Mouse (Mus musculus) stomach, embryonic 15.5 days (tissue): Measurements from ENCODE around the gene Nubp1. TPM values are rescaled to one million over a fixed set of nuclear protein-coding genes. Genes with fewer than 3 reads are reported as not detected.

Experiments
- ATAC-seq: fragments of 200-750 bp; cut with Nextera tagmentation; 2 replicates; pipeline ENCODE4 v1.8.0; 2017; ENCODE audit warnings: low read depth, moderate number of reproducible peaks, moderate TSS enrichment; ENCODE audit not compliant: insufficient read depth, low FRiP score
- H3K27ac ChIP-seq: fragments of 300-500 bp; sonication (generic); 2 replicates; pipeline ENCODE4 v1.5.1; 2015; ENCODE audit warnings: mild to moderate bottlenecking, inconsistent platforms
- H3K27me3 ChIP-seq: fragments of 300-500 bp; sonication (generic); replicated peaks from 2 replicates; pipeline ENCODE4 v1.6.1; 2015; ENCODE audit warnings: inconsistent platforms
- H3K36me3 ChIP-seq: fragments of 300-500 bp; sonication (generic); 2 replicates; pipeline ENCODE4 v1.6.1; 2015; ENCODE audit warnings: inconsistent platforms
- H3K4me1 ChIP-seq: fragments of 300-500 bp; sonication (generic); 2 replicates; pipeline ENCODE4 v1.6.1; 2015; ENCODE audit warnings: inconsistent platforms
- H3K4me2 ChIP-seq: fragments of 300-500 bp; sonication (generic); 2 replicates; pipeline ENCODE4 v1.6.1; 2015; ENCODE audit warnings: mild to moderate bottlenecking, inconsistent platforms
- H3K4me3 ChIP-seq: fragments of 300-500 bp; sonication (generic); replicated peaks from 2 replicates; pipeline ENCODE4 v1.5.1; 2015; ENCODE audit warnings: inconsistent platforms
- H3K9ac ChIP-seq: fragments of 300-500 bp; sonication (generic); 2 replicates; pipeline ENCODE4 v1.6.1; 2015; ENCODE audit warnings: inconsistent platforms
- H3K9me3 ChIP-seq: fragments of 300-500 bp; sonication (generic); 2 replicates; pipeline ENCODE4 v1.6.1; 2016; ENCODE audit warnings: inconsistent platforms
- WGBS: fragments of 180-500 bp; shearing (Covaris S2); methylation state at CpG from one replicate; pipeline ENCODE4 v1.1.7; 2015; 5-methylcytosine and 5-hydroxymethylcytosine counted together
- polyA plus RNA-seq: library from polyadenylated mRNA; unstranded; fragments of >200 nt; fragmentation: Nextera tagmentation; extraction: Ambion mirVana; gene quantifications from 2 replicates; pipeline ENCODE4 v1.2.1, GENCODE M21; 2015

The Nubp1 gene
- polyA plus RNA-seq, 1 experiment from 2014 or later, result 54.9 TPM

- Histone ChIP-seq H3K4me3 (no peak overlapping the region), H3K9me3 (no peaks in the 10 kb centered on the region), H3K27me3 (no peaks in the 10 kb centered on the region), H3K4me2 (no peak overlapping the region), H3K4me1 (no peaks in the 10 kb centered on the region), H3K9ac (no peak overlapping the region), H3K36me3 (no peaks in the 10 kb centered on the region), H3K27ac (no peak overlapping the region)
- WGBS, result 67% methylated on average over 1 of the region's 1 CpGs
- ATAC-seq, result no peak
Observed at GRCm38 (mm10) chr16:10431911-10432310, 20.2 kb downstream of the Nubp1 start.

GRCm38 (mm10) chr16:10432387-10432786, 20.6 kb downstream of the Nubp1 start:
- Histone ChIP-seq H3K27ac (no peak overlapping the region), H3K36me3 (no peaks in the 10 kb centered on the region), H3K4me1 (no peaks in the 10 kb centered on the region), H3K9me3 (no peaks in the 10 kb centered on the region), H3K4me3 (no peak overlapping the region), H3K9ac (no peak overlapping the region), H3K4me2 (no peak overlapping the region), H3K27me3 (no peaks in the 10 kb centered on the region)
- no peak for ATAC-seq
- WGBS, result 73% methylated on average over 4 of the region's 4 CpGs

- no peak for ATAC-seq
- Histone ChIP-seq H3K4me3 (no peak overlapping the region), H3K9ac (no peak overlapping the region), H3K4me1 (no peaks in the 10 kb centered on the region), H3K36me3 (no peaks in the 10 kb centered on the region), H3K4me2 (no peak overlapping the region), H3K27me3 (no peaks in the 10 kb centered on the region), H3K27ac (no peak overlapping the region), H3K9me3 (no peaks in the 10 kb centered on the region)
- 79% methylated on average over 5 of the region's 5 CpGs for WGBS
Observed at GRCm38 (mm10) chr16:10433344-10433743, 21.6 kb downstream of the Nubp1 start.

- H3K4me1 ChIP-seq, result no peaks in the 10 kb centered on the region
- H3K27ac ChIP-seq, result no peak overlapping the region
- H3K4me2 ChIP-seq, result no peak overlapping the region
- no peak overlapping the region for H3K9ac ChIP-seq
- no peaks in the 10 kb centered on the region for H3K9me3 ChIP-seq
- 79% methylated on average over 6 of the region's 6 CpGs for WGBS
- no peaks in the 10 kb centered on the region for H3K36me3 ChIP-seq
- H3K4me3 ChIP-seq, result no peak overlapping the region
- no peaks in the 10 kb centered on the region for H3K27me3 ChIP-seq
- no peak for ATAC-seq
Observed at GRCm38 (mm10) chr16:10436166-10436565, 24.4 kb downstream of the Nubp1 start.

- Histone ChIP-seq H3K4me1 (no peaks in the 10 kb centered on the region), H3K27me3 (no peaks in the 10 kb centered on the region), H3K4me3 (no peak overlapping the region), H3K9me3 (no peaks in the 10 kb centered on the region), H3K27ac (no peak overlapping the region), H3K36me3 (no peaks in the 10 kb centered on the region), H3K4me2 (no peak overlapping the region), H3K9ac (no peak overlapping the region)
- no peak for ATAC-seq
- WGBS, result 89% methylated on average over 5 of the region's 5 CpGs
Observed at GRCm38 (mm10) chr16:10438055-10438454, 26.3 kb downstream of the Nubp1 start.

GRCm38 (mm10) chr16:10441328-10441727, 29.6 kb downstream of the Nubp1 start:
- ATAC-seq, result no peak
- Histone ChIP-seq H3K4me3 (no peak overlapping the region), H3K27ac (no peak overlapping the region), H3K36me3 (no peaks in the 10 kb centered on the region), H3K4me1 (no peaks in the 10 kb centered on the region), H3K9ac (no peak overlapping the region), H3K9me3 (no peaks in the 10 kb centered on the region), H3K4me2 (no peak overlapping the region), H3K27me3 (no peaks in the 10 kb centered on the region)
- WGBS, result 82% methylated on average over 6 of the region's 6 CpGs

- no peaks in the 10 kb centered on the region for H3K9me3 ChIP-seq
- peaks cover under 1% of the 10 kb centered on the region; the same call in 1 of the 2 replicates for H3K4me1 ChIP-seq
- no peaks in the 10 kb centered on the region for H3K27me3 ChIP-seq
- WGBS, result 82% methylated on average over 4 of the region's 4 CpGs
- H3K36me3 ChIP-seq, result no peaks in the 10 kb centered on the region
- H3K4me3 ChIP-seq, result no peak overlapping the region
- ATAC-seq, result no peak
- H3K4me2 ChIP-seq, result no peak overlapping the region
- H3K9ac ChIP-seq, result no peak overlapping the region
- no peak overlapping the region for H3K27ac ChIP-seq
Observed at GRCm38 (mm10) chr16:10441761-10442160, 30.0 kb downstream of the Nubp1 start.

GRCm38 (mm10) chr16:10443723-10444122, 32.0 kb downstream of the Nubp1 start:
- no peak for ATAC-seq
- no peak overlapping the region for H3K9ac ChIP-seq
- no peaks in the 10 kb centered on the region for H3K36me3 ChIP-seq
- no peaks in the 10 kb centered on the region for H3K9me3 ChIP-seq
- H3K4me2 ChIP-seq, result no peak overlapping the region
- no peaks in the 10 kb centered on the region for H3K27me3 ChIP-seq
- H3K27ac ChIP-seq, result no peak overlapping the region
- no peak overlapping the region for H3K4me3 ChIP-seq
- H3K4me1 ChIP-seq, result peaks cover 6% of the 10 kb centered on the region

- H3K27me3 ChIP-seq, result no peaks in the 10 kb centered on the region
- WGBS, result 19% methylated on average over 13 of the region's 13 CpGs
- no peaks in the 10 kb centered on the region for H3K36me3 ChIP-seq
- 0 out of 2 replicates have a peak overlapping the region, but pooled peaks have one; percentile 7 for H3K9ac ChIP-seq
- no peaks in the 10 kb centered on the region for H3K9me3 ChIP-seq
- H3K4me1 ChIP-seq, result peaks cover 6% of the 10 kb centered on the region
- 0 out of 2 replicates have a peak, but pooled peaks have one; percentile 38 for ATAC-seq
- peak overlapping the region; percentile 63 for H3K4me2 ChIP-seq
- peak overlapping the region; percentile 41 for H3K4me3 ChIP-seq
- H3K27ac ChIP-seq, result no peak overlapping the region
Observed at GRCm38 (mm10) chr16:10446573-10447263, 35.0 kb downstream of the Nubp1 start.

- peak within 1 kb of the TSS; percentile 63 for H3K4me2 ChIP-seq
- no peaks in the 10 kb centered on the region for H3K36me3 ChIP-seq
- H3K4me1 ChIP-seq, result peaks cover 6% of the 10 kb centered on the region
- H3K4me3 ChIP-seq, result peak within 1 kb of the TSS; percentile 41
- no peaks in the 10 kb centered on the region for H3K27me3 ChIP-seq
- 9% methylated on average over 12 of the region's 12 CpGs for WGBS
- no peaks in the 10 kb centered on the region for H3K9me3 ChIP-seq
- ATAC-seq, result peak; percentile 90
- H3K27ac ChIP-seq, result no peak within 1 kb of the TSS
- H3K9ac ChIP-seq, result 0 out of 2 replicates have a peak within 1 kb of the TSS, but pooled peaks have one; percentile 7
Observed at GRCm38 (mm10) chr16:10447264-10447594, 35.5 kb downstream of the Nubp1 start, which contains the start of gene Tvp23a. Gene Tvp23a (minus strand): TSS chr16:10447362.

GRCm38 (mm10) chr16:10447781-10448180, 36.0 kb downstream of the Nubp1 start:
- 70% methylated on average over 2 of the region's 2 CpGs for WGBS
- H3K36me3 ChIP-seq, result no peaks in the 10 kb centered on the region
- peak overlapping the region; percentile 41 for H3K4me3 ChIP-seq
- peaks cover 6% of the 10 kb centered on the region for H3K4me1 ChIP-seq
- H3K4me2 ChIP-seq, result peak overlapping the region; percentile 63
- ATAC-seq, result no peak
- H3K9ac ChIP-seq, result no peak overlapping the region
- H3K27ac ChIP-seq, result no peak overlapping the region
- H3K9me3 ChIP-seq, result no peaks in the 10 kb centered on the region
- no peaks in the 10 kb centered on the region for H3K27me3 ChIP-seq

GRCm38 (mm10) chr16:10448931-10449330, 37.2 kb downstream of the Nubp1 start:
- no peak overlapping the region for H3K27ac ChIP-seq
- no peak overlapping the region for H3K4me2 ChIP-seq
- H3K9me3 ChIP-seq, result no peaks in the 10 kb centered on the region
- 79% methylated on average over 9 of the region's 9 CpGs for WGBS
- no peak overlapping the region for H3K9ac ChIP-seq
- H3K4me3 ChIP-seq, result no peak overlapping the region
- H3K27me3 ChIP-seq, result no peaks in the 10 kb centered on the region
- ATAC-seq, result no peak
- H3K36me3 ChIP-seq, result no peaks in the 10 kb centered on the region
- peaks cover 6% of the 10 kb centered on the region for H3K4me1 ChIP-seq

GRCm38 (mm10) chr16:10451906-10452305, 40.2 kb downstream of the Nubp1 start:
- H3K4me3 ChIP-seq, result no peak overlapping the region
- H3K4me1 ChIP-seq, result peaks cover 4% of the 10 kb centered on the region
- H3K4me2 ChIP-seq, result no peak overlapping the region
- no peaks in the 10 kb centered on the region for H3K36me3 ChIP-seq
- no peaks in the 10 kb centered on the region for H3K9me3 ChIP-seq
- 78% methylated on average over 2 of the region's 2 CpGs for WGBS
- no peak overlapping the region for H3K9ac ChIP-seq
- no peaks in the 10 kb centered on the region for H3K27me3 ChIP-seq
- no peak overlapping the region for H3K27ac ChIP-seq
- no peak for ATAC-seq
